Mouse (Mus musculus) frontal cortex, postnatal 14 days (tissue): ENCODE measurements around the gene 3300002I08Rik.
"Not testable (repeated sequence)": the region's sequence is repeated elsewhere in the genome, so short reads cannot be mapped to it uniquely, and the experiment has no call there.

Experiments
- DNase-seq, 2 experiments: peaks; one replicate each; pipeline ENCODE4 v3.0.0; 2022; ENCODE audit warnings: low spot score in 2 of 2

3300002I08Rik gene

DNA sequence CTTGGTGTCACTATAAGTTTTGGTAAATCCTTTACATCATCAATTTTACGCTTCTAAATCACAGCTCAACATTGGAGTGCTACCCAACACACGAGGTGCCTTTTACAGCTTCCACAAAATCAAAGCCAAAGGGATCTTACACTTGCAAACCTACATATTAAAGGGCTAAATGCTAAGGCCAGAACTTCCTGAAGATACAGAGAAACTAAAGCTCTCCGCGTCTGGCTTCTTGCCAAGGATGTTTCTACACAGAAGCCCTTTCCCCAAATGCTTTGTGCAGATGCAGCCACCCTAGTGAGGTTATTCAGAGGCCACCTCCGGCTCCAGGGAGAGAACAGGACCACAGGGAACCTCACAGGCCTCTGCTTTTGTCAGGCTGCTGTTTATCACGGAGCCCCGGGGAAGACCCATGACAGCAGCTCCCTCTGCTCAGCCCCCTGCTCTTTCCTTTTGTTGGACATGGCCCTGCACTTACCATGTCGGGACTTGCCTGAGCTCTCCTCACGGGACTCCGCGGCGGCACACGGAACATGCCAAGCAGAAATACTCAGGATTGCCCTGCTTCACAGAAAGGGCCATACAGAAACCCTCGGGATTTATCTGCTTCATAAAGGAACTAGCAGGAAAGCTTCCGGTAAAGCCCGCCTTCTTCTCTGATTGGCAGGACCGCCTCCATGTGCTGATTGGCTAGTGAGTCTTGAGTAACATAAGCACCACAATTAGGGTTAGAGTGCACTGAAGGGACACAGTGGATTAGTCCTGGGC lies at the start of gene 3300002I08Rik:
TSS of gene 3300002I08Rik (minus strand) at position 653 of the 765 bp plus-strand sequence.
- DNase-seq, result peak; percentile 82 to 86

DNA sequence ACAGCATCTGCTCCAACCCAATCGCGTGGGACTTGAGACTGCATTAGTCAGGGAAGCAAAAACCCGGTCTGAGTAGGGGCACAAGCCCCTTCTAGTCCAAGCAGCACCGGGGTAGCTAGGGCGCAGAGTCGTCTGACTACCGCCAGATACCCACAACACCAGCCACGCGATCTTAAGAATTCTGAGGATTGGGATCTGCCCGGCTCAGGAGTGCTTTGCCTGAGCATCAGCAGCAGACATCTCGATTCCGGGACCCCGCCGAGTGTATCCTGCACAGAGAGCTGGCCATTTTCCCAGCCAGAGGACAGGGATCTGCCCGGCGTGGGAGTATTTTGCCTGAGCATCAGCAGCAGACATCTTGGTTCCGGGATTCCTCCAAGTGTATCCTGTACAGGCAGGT lies 49.6 kb upstream of the 3300002I08Rik start:
- not testable (repeated sequence) for DNase-seq

GRCm38 (mm10) chr2:150390198-150390597 lies 27.6 kb upstream of the 3300002I08Rik start:
- DNase-seq, result no peak

GRCm38 (mm10) chr2:150385553-150386106 lies 23.1 kb upstream of the 3300002I08Rik start:
- DNase-seq, result not testable (repeated sequence)

GRCm38 (mm10) chr2:150362878-150363229 lies 289 bp upstream of the 3300002I08Rik start:
- DNase-seq, result no peak

DNA sequence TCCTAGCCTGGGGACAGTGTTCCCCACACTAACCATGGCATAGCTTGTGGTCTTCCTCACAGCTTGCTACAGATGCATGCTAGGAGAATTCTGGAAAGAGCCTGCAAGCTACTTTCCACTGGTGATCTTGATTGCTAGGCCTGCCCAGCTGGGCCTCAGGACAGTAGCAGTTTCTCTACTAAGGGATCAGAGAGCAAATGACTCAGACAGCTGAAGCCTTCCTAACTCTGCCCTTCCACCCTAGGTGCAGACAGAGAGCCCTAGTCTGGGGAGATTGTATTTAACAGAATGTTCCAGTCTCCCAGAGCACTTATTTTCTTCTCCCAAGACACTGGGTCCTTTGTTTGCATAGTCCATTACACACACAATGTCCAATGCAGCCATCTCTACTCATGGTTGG lies 5.4 kb downstream of the 3300002I08Rik start:
- not testable (repeated sequence) for DNase-seq

DNA sequence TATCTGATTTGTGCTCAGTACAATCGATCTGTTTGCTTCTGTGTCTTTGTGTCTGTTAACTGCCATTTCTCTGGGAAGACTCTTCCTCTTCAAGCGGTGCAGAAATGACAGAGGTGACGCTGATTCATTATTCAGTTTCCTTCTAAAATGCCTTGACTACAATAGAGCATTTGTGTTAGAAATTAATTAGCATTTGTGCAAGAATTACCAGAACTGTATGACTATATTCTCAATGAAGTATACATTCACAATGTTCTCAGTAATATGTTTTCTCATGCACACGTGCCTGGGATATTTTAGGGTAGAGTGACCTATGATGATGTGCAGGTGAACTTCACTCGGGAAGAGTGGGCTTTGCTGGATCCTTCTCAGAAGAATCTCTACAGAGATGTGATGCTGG lies 39.2 kb downstream of the 3300002I08Rik start, which contains the start of gene Gm10130:
TSS of gene Gm10130 (plus strand) at position 301 of the 400 bp plus-strand sequence.
- DNase-seq, result no peak

GRCm38 (mm10) chr2:150318973-150319372 lies 43.6 kb downstream of the 3300002I08Rik start:
- DNase-seq, result no peak

GRCm38 (mm10) chr2:150316140-150316539 lies 46.4 kb downstream of the 3300002I08Rik start:
- DNase-seq, result no peak

GRCm38 (mm10) chr2:150310952-150311884 lies 51.3 kb downstream of the 3300002I08Rik start:
- DNase-seq, result peak; percentile 82 to 83

DNA sequence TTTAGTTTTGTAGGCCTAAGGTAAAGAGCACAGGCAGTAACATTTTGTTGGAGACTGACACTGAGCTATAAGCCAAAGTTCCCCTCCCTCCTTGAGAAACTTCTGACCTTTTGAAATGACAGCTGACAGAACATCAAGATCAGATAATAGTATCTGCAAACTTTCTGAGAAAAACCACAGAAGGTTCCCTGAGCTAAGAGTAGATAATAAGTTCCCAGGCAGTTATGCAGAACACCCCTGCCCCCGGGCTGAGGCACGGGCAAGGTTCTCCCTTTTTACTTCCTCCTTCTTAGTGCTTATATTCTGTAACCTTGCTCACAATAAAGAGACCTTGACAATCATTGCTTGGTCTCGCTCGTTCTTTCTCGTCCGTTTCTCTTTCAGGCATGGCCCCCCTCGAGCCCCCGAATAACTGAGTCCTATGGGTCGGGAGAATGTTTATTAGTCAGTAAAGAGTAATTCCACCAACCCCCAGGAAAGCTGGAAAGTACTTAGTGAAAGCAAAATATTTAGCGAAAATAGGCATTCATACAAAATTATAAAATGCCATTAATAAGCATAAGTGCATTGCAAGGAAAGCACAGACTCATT lies 55.3 kb downstream of the 3300002I08Rik start:
- DNase-seq, result no peak

DNA sequence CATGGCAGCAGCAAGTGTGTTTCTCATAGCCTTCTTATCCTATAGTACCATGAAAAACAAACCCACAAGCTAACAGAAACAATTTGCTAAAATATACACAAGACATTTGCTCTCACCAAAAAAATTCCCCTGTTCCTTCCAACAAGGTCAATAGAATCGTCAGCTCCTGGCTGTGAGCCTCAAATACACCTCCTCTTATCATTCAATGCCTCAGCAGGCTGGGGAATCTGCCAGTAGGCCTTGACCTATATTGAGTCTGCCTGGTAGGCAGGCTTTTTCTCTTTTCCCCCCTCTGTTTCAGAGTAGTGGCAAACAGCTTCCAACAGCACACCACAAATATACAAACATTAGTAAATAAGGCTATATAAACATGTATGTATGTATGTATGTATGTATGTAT lies 63.5 kb downstream of the 3300002I08Rik start:
- no peak for DNase-seq

DNA sequence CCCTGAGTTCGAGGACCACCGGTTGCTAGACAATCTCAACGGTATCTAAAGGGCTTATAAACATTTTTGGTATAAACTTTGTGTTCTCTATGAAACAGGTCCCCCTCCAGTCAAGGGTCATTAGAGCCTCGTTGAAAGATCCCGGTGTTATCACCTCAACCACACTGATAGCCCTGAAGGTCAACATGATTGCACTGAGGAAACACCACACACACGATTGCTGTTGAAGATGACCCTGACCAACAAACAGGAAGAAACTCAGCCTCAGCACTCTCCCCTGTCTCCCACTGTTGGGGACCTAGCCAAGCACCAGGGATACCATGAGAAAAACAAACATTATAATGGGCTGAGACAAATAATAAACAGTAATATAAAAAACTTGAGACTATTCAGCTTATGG lies 68.9 kb downstream of the 3300002I08Rik start:
- no peak for DNase-seq
